Mouse (Mus musculus): ENCODE results near the gene Anxa6. TPM values are rescaled to one million over a fixed set of nuclear protein-coding genes. Genes with fewer than 3 reads are reported as not detected.
"Not testable (repeated sequence)": the region's sequence is repeated elsewhere in the genome, so short reads cannot be mapped to it uniquely, and the experiment has no call there.

The Anxa6 gene
- polyA plus RNA-seq, 1 experiment from 2014 or later, result 393 TPM

DNA sequence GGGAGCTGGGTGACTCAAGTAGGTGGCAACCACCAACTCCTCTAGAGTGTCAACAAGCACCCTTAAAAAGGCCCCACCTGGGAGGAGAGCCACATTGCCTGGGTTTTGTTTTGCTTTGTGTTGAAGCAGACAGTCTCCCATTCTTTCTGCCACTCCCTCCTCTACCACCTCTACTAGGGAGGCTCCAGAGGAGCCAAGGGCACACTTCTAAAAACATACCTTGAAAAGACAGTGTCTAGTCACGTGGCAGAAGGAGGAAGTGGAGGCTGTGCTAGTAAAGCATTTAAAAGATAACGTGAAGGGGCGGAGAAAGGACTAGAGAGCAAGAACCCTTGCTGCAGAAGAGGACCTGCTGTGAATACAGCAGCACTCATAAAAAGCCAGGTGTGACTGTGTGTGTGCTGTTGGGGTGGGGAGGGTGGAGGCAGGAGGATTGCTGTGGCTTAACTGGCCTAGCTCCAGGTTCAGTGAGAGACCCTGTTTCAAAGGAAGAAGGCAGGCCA, 74.6 kb downstream of the Anxa6 start:
- Histone ChIP-seq H3K27me3 (replicated peaks; ENCODE audit: control insufficient read depth, insufficient read depth, low read length) (no peaks in the 10 kb centered on the region), H3K27ac (replicated peaks; ENCODE audit: low read depth, low read length) (no peak overlapping the region)

DNA sequence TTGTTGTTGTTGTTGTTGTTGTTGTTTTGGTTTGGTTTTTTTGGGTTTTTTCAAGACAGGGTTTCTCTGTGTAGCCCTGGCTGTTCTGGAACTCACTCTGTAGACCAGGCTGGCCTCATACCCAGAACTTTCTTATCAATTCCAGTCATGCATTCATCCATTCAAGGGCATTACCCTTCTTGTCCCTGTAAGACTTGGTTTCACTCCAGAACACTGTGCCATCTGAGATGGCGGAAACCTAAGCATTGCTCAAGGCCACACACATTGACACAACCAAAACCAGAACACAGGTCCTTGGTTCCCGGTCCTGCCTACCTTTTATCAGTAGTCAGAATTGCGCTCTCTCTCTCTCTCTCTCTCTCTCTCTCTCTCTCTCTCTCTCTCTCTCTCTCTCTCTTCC, 75.5 kb downstream of the Anxa6 start:
- not testable (repeated sequence) for DNase-seq (ENCODE audit: low spot score); H3K4me3 ChIP-seq (ENCODE audit: low read depth, low read length); H3K27me3 ChIP-seq (replicated peaks; ENCODE audit: control insufficient read depth, insufficient read depth, low read length); H3K4me2 ChIP-seq (ENCODE audit: low read depth, low read length); H3K36me3 ChIP-seq (ENCODE audit: control insufficient read depth, insufficient read depth, low read length); ATAC-seq (ENCODE audit: low read depth); H3K9ac ChIP-seq (ENCODE audit: low read depth, low read length); H3K9me3 ChIP-seq (ENCODE audit: control insufficient read depth, low read length); H3K4me1 ChIP-seq (ENCODE audit: control insufficient read depth, insufficient read depth, low read length); H3K27ac ChIP-seq (replicated peaks; ENCODE audit: low read depth, low read length)
- 86% methylated on average over 3 of the region's 3 CpGs for WGBS

More for the DNA sequence above, 74.6 kb downstream of the Anxa6 start:
- Histone ChIP-seq H3K9ac (ENCODE audit: low read depth, low read length) (no peak overlapping the region), H3K36me3 (ENCODE audit: control insufficient read depth, insufficient read depth, low read length) (no peaks in the 10 kb centered on the region), H3K4me1 (ENCODE audit: control insufficient read depth, insufficient read depth, low read length) (0 out of 2 replicates have a peak, but pooled peaks cover 5% of the 10 kb centered on the region), H3K4me3 (ENCODE audit: low read depth, low read length) (no peak overlapping the region), H3K4me2 (ENCODE audit: low read depth, low read length) (no peak overlapping the region), H3K9me3 (ENCODE audit: control insufficient read depth, low read length) (no peaks in the 10 kb centered on the region)
- 51% methylated on average over 3 of the region's 3 CpGs for WGBS
- ATAC-seq (ENCODE audit: low read depth) (no peak), DNase-seq (ENCODE audit: low spot score) (no peak)

DNA sequence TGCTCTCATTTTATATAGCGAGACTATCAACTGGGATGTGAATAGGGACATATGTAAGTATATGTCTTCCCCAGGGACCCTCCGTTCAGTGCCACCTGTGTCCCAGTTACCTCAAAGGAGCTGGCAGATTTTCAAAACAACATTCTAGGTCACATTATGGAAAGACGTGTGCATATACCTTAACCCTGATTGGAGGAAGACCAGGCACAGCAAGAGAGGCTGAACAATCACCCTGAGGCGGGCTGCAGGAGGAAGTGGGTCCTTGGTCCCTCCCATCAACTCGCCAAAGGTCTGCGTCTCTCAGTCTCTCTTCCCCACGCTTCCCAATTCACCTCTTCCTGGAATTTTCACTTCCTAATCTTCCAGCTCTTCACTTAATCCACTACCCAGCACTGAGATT, 76.3 kb downstream of the Anxa6 start:
- Histone ChIP-seq H3K27me3 (replicated peaks; ENCODE audit: control insufficient read depth, insufficient read depth, low read length) (no peaks in the 10 kb centered on the region), H3K4me2 (ENCODE audit: low read depth, low read length) (no peak overlapping the region), H3K9ac (ENCODE audit: low read depth, low read length) (no peak overlapping the region), H3K4me1 (ENCODE audit: control insufficient read depth, insufficient read depth, low read length) (0 out of 2 replicates have a peak, but pooled peaks cover 5% of the 10 kb centered on the region), H3K9me3 (ENCODE audit: control insufficient read depth, low read length) (no peaks in the 10 kb centered on the region), H3K27ac (replicated peaks; ENCODE audit: low read depth, low read length) (no peak overlapping the region), H3K4me3 (ENCODE audit: low read depth, low read length) (no peak overlapping the region), H3K36me3 (ENCODE audit: control insufficient read depth, insufficient read depth, low read length) (no peaks in the 10 kb centered on the region)
- DNase-seq (ENCODE audit: low spot score), result peak; percentile 22
- no peak for ATAC-seq (ENCODE audit: low read depth)
- 54% methylated on average over 7 of the region's 7 CpGs for WGBS

DNA sequence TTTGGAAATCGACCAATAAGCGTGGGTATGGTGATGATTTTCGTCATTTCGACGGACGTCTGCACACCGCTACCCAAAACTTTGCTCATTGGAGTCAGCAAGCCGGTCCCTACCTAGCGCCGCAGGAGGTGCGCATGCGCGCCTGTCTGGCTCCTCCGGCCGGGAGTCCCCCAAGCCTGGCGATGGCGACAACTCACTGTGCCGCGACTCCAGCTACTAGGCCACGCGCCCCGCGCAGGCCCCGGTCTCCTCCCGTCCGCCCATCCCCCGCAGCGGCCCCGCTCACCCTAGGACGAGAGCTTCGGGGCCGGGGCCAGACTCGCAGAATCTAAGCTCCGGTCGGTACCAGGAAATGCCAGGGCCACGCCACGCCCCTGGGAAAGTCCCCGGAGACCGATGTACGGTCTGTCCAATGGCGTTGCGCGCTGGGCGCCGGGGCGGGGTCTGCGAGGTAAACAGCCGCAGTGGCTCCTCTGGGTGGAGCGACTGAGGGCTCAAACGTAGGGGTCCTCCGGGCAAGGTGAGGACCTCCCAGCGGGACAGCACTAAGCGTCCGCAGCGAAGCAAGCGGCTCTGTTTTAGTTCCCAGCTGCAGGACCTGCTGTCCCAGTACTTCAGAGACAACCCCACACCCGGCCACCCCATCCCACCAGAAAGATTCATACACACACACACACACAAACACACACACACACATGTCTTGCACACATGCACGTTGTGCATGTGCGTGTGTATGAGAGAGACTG, 77.3 kb downstream of the Anxa6 start:
- H3K27ac ChIP-seq (replicated peaks; ENCODE audit: low read depth, low read length), result peak overlapping the region; percentile 73
- WGBS, result 1% methylated on average over 49 of the region's 59 CpGs
- peak overlapping the region; percentile 78 for H3K9ac ChIP-seq (ENCODE audit: low read depth, low read length)
- H3K4me3 ChIP-seq (ENCODE audit: low read depth, low read length), result peak overlapping the region; percentile 74
- no peaks in the 10 kb centered on the region for H3K27me3 ChIP-seq (replicated peaks; ENCODE audit: control insufficient read depth, insufficient read depth, low read length)
- H3K4me1 ChIP-seq (ENCODE audit: control insufficient read depth, insufficient read depth, low read length), result 0 out of 2 replicates have a peak, but pooled peaks cover 5% of the 10 kb centered on the region
- no peaks in the 10 kb centered on the region for H3K36me3 ChIP-seq (ENCODE audit: control insufficient read depth, insufficient read depth, low read length)
- H3K4me2 ChIP-seq (ENCODE audit: low read depth, low read length), result peak overlapping the region; percentile 54
- peak; percentile 98 for DNase-seq (ENCODE audit: low spot score)
- H3K9me3 ChIP-seq (ENCODE audit: control insufficient read depth, low read length), result no peaks in the 10 kb centered on the region
- peak; percentile 98 for ATAC-seq (ENCODE audit: low read depth)

DNA sequence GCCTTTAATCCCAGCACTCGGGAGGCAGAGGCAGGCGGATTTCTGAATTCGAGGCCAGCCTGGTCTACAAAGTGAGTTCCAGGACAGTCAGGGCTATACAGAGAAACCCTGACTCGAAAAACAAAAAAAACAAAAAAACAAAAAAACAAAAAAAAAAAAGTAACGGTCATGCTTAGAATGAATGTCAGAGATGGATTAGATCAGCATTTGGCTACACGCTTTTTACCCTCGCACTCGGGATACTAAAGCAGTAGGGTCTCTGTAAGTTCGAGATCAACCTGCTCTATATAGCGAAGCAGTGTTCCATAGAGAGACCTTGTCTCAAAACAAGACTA, 77.9 kb downstream of the Anxa6 start:
- ATAC-seq (ENCODE audit: low read depth); H3K4me1 ChIP-seq (ENCODE audit: control insufficient read depth, insufficient read depth, low read length); H3K27ac ChIP-seq (replicated peaks; ENCODE audit: low read depth, low read length); H3K27me3 ChIP-seq (replicated peaks; ENCODE audit: control insufficient read depth, insufficient read depth, low read length); H3K36me3 ChIP-seq (ENCODE audit: control insufficient read depth, insufficient read depth, low read length); DNase-seq (ENCODE audit: low spot score); H3K9me3 ChIP-seq (ENCODE audit: control insufficient read depth, low read length): not testable (repeated sequence)
- Histone ChIP-seq H3K4me3 (ENCODE audit: low read depth, low read length) (peak overlapping the region; percentile 74), H3K9ac (ENCODE audit: low read depth, low read length) (peak overlapping the region; percentile 78), H3K4me2 (ENCODE audit: low read depth, low read length) (peak overlapping the region; percentile 54)
- 40% methylated on average over 10 of the region's 10 CpGs for WGBS

DNA sequence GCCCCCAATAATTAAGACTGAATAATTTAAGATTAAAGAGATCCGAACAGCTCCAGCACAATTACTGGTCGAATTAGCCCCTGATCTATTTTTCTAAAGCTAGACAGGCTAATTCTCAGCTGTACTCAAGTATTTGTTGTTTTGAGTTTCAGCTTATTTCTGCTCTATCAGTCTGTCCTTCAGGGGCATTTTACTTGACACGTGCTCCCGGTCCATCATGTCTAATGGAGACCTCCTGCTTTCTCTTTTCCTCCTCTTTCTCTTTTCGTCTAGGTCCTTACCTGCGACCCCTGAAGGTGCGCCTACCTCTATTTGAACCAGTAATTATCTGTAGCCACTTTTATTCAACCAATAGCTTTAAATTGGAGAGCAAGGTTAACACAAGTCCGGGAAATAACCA, 78.5 kb downstream of the Anxa6 start:
- H3K4me2 ChIP-seq (ENCODE audit: low read depth, low read length), result peak overlapping the region; percentile 54
- no peak overlapping the region for H3K9ac ChIP-seq (ENCODE audit: low read depth, low read length)
- H3K27me3 ChIP-seq (replicated peaks; ENCODE audit: control insufficient read depth, insufficient read depth, low read length), result no peaks in the 10 kb centered on the region
- WGBS, result 76% methylated on average over 8 of the region's 8 CpGs
- ATAC-seq (ENCODE audit: low read depth) (no peak), DNase-seq (ENCODE audit: low spot score) (no peak)
- no peaks in the 10 kb centered on the region for H3K36me3 ChIP-seq (ENCODE audit: control insufficient read depth, insufficient read depth, low read length)
- no peaks in the 10 kb centered on the region for H3K9me3 ChIP-seq (ENCODE audit: control insufficient read depth, low read length)
- no peak overlapping the region for H3K4me3 ChIP-seq (ENCODE audit: low read depth, low read length)
- H3K27ac ChIP-seq (replicated peaks; ENCODE audit: low read depth, low read length), result no peak overlapping the region
- H3K4me1 ChIP-seq (ENCODE audit: control insufficient read depth, insufficient read depth, low read length), result 0 out of 2 replicates have a peak, but pooled peaks cover 5% of the 10 kb centered on the region

DNA sequence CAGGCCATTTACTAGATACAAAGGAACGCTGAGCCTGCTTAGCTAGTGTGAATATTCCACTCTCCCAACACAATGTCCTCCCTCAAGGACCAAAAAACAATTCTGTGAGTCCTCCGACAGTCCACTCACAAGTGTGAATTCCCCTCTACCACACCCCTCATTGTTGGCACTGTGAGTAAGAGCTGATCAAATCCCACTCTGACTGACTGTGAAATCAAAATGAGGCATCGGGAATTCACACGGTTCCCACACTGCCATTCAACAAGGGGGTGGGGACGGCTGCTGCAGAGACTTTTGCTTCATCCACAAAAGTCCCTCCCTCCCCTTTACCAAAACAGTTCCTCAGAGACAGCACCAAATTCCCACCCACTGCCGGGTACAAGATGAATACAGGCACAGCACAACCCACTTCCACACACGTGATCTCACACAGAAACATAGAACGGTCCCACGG, 79.2 kb downstream of the Anxa6 start:
- DNase-seq (ENCODE audit: low spot score), result peak; percentile 8
- Histone ChIP-seq H3K4me3 (ENCODE audit: low read depth, low read length) (no peak overlapping the region), H3K27me3 (replicated peaks; ENCODE audit: control insufficient read depth, insufficient read depth, low read length) (no peaks in the 10 kb centered on the region), H3K4me1 (ENCODE audit: control insufficient read depth, insufficient read depth, low read length) (0 out of 2 replicates have a peak, but pooled peaks cover 5% of the 10 kb centered on the region), H3K4me2 (ENCODE audit: low read depth, low read length) (peak overlapping the region; percentile 24), H3K27ac (replicated peaks; ENCODE audit: low read depth, low read length) (no peak overlapping the region; the same call in 1 of the 2 replicates), H3K9ac (ENCODE audit: low read depth, low read length) (no peak overlapping the region), H3K36me3 (ENCODE audit: control insufficient read depth, insufficient read depth, low read length) (no peaks in the 10 kb centered on the region), H3K9me3 (ENCODE audit: control insufficient read depth, low read length) (no peaks in the 10 kb centered on the region)
- WGBS, result 46% methylated on average over 9 of the region's 9 CpGs
- ATAC-seq (ENCODE audit: low read depth), result no peak

DNA sequence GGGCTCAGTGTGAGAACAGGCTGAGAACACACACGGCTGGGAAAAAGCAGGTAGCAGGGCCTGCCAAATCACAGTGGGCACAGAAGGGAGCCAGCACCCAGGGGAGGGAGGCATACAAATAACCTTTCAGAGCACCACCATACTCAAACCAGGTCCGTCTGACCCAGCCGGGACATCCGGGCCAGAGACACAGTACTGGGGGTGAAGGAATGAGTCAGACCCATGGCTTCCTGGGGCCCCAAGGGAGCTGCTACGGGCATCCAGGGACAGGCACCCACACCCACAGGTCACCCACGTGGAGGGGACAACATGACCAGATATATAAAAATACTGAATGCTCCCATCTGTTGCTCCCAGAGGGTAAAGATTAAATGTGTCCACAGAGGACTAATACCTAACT, 80.6 kb downstream of the Anxa6 start:
- Histone ChIP-seq H3K9ac (ENCODE audit: low read depth, low read length) (no peak overlapping the region), H3K4me1 (ENCODE audit: control insufficient read depth, insufficient read depth, low read length) (0 out of 2 replicates have a peak, but pooled peaks cover 5% of the 10 kb centered on the region)
- no peak for DNase-seq (ENCODE audit: low spot score)

DNA sequence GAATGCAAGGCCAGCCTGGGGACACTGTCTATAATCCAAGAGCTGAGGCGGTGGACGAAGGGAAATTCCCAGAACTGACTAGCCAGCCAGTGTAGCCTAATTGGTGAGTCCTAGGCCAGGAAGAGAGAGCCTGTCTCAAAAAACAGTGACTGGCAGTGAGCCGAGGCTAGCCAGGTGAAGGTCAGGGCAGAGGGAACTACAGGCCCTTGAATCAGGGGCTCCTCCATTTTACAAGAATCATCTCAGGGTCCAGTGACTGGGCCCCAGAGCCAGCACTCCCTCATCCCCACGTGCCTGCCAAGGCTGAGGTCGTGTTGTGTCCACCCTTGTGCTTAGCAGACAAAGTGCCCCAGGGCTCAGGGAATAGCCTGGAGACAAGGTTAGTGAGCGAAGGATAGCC, 82.6 kb downstream of the Anxa6 start:
- Histone ChIP-seq H3K4me1 (ENCODE audit: control insufficient read depth, insufficient read depth, low read length) (0 out of 2 replicates have a peak, but pooled peaks cover 5% of the 10 kb centered on the region), H3K27me3 (replicated peaks; ENCODE audit: control insufficient read depth, insufficient read depth, low read length) (no peaks in the 10 kb centered on the region), H3K9ac (ENCODE audit: low read depth, low read length) (no peak overlapping the region), H3K9me3 (ENCODE audit: control insufficient read depth, low read length) (no peaks in the 10 kb centered on the region), H3K4me2 (ENCODE audit: low read depth, low read length) (no peak overlapping the region), H3K4me3 (ENCODE audit: low read depth, low read length) (no peak overlapping the region), H3K27ac (replicated peaks; ENCODE audit: low read depth, low read length) (no peak overlapping the region), H3K36me3 (ENCODE audit: control insufficient read depth, insufficient read depth, low read length) (no peaks in the 10 kb centered on the region)
- DNase-seq (ENCODE audit: low spot score), result no peak
- ATAC-seq (ENCODE audit: low read depth), result no peak
- WGBS, result 80% methylated on average over 6 of the region's 6 CpGs

More for the DNA sequence above, 80.6 kb downstream of the Anxa6 start:
- Histone ChIP-seq H3K4me3 (ENCODE audit: low read depth, low read length) (no peak overlapping the region), H3K36me3 (ENCODE audit: control insufficient read depth, insufficient read depth, low read length) (no peaks in the 10 kb centered on the region), H3K27ac (replicated peaks; ENCODE audit: low read depth, low read length) (no peak overlapping the region), H3K27me3 (replicated peaks; ENCODE audit: control insufficient read depth, insufficient read depth, low read length) (no peaks in the 10 kb centered on the region), H3K9me3 (ENCODE audit: control insufficient read depth, low read length) (no peaks in the 10 kb centered on the region), H3K4me2 (ENCODE audit: low read depth, low read length) (no peak overlapping the region)
- 78% methylated on average over 6 of the region's 6 CpGs for WGBS
- no peak for ATAC-seq (ENCODE audit: low read depth)
